Mouse (Mus musculus) hindbrain, embryonic 16.5 days (tissue): ENCODE measurements around the gene Dcaf6. TPM values are rescaled to one million over a fixed set of nuclear protein-coding genes. Genes with fewer than 3 reads are reported as not detected.

Source experiments
- ATAC-seq: fragments of 200-750 bp; cut with Nextera tagmentation; 2 replicates; pipeline ENCODE4 v1.8.0; 2017; ENCODE audit warnings: moderate TSS enrichment, moderate library complexity
- H3K27ac ChIP-seq: fragments of 300-500 bp; sonication (generic); 2 replicates; pipeline ENCODE4 v1.5.1; 2014; ENCODE audit warnings: low read depth, mild to moderate bottlenecking, control low read depth, low read length, moderate library complexity
- H3K27me3 ChIP-seq: fragments of 300-500 bp; sonication (generic); replicated peaks from 2 replicates; pipeline ENCODE4 v1.6.1; 2014; ENCODE audit warnings: low read length; ENCODE audit not compliant: control insufficient read depth, insufficient read depth
- H3K36me3 ChIP-seq: fragments of 300-500 bp; sonication (generic); 2 replicates; pipeline ENCODE4 v1.6.1; 2014; ENCODE audit warnings: mild to moderate bottlenecking, low read length, moderate library complexity, mixed read lengths; ENCODE audit not compliant: control insufficient read depth, insufficient read depth
- H3K4me1 ChIP-seq: fragments of 300-500 bp; sonication (generic); 2 replicates; pipeline ENCODE4 v1.6.1; 2014; ENCODE audit warnings: low read depth, low read length; ENCODE audit not compliant: control insufficient read depth, insufficient read depth
- H3K4me2 ChIP-seq: fragments of 300-500 bp; sonication (generic); 2 replicates; pipeline ENCODE4 v1.6.1; 2014; ENCODE audit warnings: mild to moderate bottlenecking, low read length, control low read depth, moderate library complexity
- H3K4me3 ChIP-seq: fragments of 300-500 bp; sonication (generic); 2 replicates; pipeline ENCODE4 v1.5.1; 2014; ENCODE audit warnings: mild to moderate bottlenecking, low read length, control low read depth, moderate library complexity
- H3K9ac ChIP-seq: fragments of 300-500 bp; sonication (generic); 2 replicates; pipeline ENCODE4 v1.6.1; 2014; ENCODE audit warnings: low read depth, mild to moderate bottlenecking, control low read depth, low read length, moderate library complexity
- H3K9me3 ChIP-seq: fragments of 300-500 bp; sonication (generic); 2 replicates; pipeline ENCODE4 v1.6.1; 2014; ENCODE audit warnings: mild to moderate bottlenecking, low read length, moderate library complexity; ENCODE audit not compliant: control insufficient read depth
- WGBS: fragments of 180-500 bp; shearing (Covaris S2); extraction: QIAGEN DNeasy Blood & Tissue Kit; methylation state at CpG from one replicate; pipeline ENCODE4 v1.1.7; 2014; 5-methylcytosine and 5-hydroxymethylcytosine counted together
- polyA plus RNA-seq: library from polyadenylated mRNA; unstranded; fragments of >200 nt; fragmentation: Nextera tagmentation; extraction: Ambion mirVana; gene quantifications from 2 replicates; pipeline ENCODE4 v1.2.1, GENCODE M21; 2015

Gene Dcaf6
- polyA plus RNA-seq, 1 experiment from 2014 or later: 17.7 TPM

DNA sequence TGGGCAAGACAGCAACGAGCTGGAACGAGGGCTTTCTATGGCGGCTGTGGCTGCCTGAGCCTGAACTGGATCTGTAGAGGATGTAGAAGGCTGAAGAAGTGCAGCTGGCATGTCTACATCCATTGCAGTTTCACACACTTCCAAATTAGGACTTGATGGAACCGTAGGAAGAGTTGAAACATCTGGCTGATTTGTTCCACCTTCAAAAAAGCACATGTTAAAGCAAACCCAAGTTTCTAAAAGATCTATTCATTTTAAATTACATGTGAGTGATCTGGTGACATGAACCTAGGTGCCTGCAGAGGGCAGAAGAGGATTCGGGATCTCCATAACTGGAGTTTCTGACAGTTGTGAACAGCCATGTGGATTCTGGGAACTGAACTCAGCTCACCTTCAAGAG, 71.6 kb downstream of the Dcaf6 start:
- Histone ChIP-seq H3K4me1 (no peaks in the 10 kb centered on the region), H3K36me3 (no peaks in the 10 kb centered on the region; the same call in 1 of the 2 replicates), H3K27me3 (no peaks in the 10 kb centered on the region), H3K4me2 (no peak overlapping the region), H3K4me3 (no peak overlapping the region), H3K27ac (no peak overlapping the region), H3K9me3 (no peaks in the 10 kb centered on the region), H3K9ac (no peak overlapping the region)
- ATAC-seq: no peak
- 81% methylated on average over 5 of the region's 5 CpGs for WGBS

DNA sequence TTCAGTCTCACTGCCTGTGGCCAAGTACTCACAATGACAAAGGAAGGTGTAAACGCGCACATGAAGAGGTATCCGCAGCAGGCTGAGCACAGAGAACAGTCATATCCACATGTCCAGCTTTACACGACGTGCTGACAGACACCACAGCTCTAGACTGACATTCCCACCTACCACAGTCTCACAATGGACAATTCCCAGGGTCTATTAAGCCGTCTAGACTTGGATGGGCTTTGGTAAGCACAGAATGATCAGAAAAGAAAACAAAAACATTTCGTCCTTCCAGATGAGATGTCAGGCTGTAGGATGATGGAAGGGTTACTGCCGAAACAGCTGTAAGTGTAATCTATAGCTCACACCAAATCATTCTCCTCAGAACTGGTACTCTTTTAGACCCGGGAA, 73.8 kb downstream of the Dcaf6 start:
- 85% methylated on average over 9 of the region's 9 CpGs for WGBS
- no peak for ATAC-seq

DNA sequence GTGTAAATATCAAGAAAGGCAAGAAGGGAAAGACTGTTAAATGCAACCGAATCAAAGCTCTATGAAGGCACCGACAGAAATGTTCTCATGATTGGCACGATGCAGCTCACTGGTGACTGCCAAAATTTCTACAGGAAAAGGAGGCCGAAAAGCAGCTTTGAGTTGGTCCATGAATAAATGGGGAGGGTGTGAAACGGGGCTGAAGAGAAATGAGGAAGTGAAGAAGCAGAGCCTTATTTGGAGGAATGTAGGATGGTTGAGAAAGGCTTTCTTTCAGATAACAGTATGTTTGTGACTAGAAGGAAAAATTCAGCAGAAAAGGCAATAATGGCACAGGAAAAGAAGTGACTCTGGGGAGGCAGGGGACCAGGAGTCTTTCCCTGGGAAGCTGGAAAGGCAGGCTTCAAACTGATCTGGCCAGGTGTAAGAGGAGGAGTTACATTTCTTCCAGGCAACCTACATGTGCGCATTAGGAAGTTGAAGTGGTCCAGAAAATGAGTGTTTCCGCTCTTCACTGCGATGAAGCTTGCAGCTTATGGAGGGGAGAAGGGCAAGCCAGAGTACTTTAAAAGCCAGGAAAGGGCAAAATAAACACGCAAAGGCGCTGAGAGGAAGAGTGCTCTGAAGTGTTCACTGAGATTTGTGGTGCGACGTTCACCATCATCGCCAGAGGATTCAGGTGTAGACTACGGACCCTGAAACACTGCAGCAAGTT, 74.3 kb downstream of the Dcaf6 start:
- Histone ChIP-seq H3K4me2 (no peak overlapping the region), H3K27me3 (no peaks in the 10 kb centered on the region), H3K27ac (no peak overlapping the region), H3K4me1 (no peaks in the 10 kb centered on the region), H3K9ac (no peak overlapping the region), H3K36me3 (no peaks in the 10 kb centered on the region; the same call in 1 of the 2 replicates), H3K4me3 (no peak overlapping the region), H3K9me3 (no peaks in the 10 kb centered on the region)
- 94% methylated on average over 14 of the region's 14 CpGs for WGBS
- ATAC-seq: no peak

More for the DNA sequence above, 73.8 kb downstream of the Dcaf6 start:
- Histone ChIP-seq H3K4me3 (no peak overlapping the region), H3K27ac (no peak overlapping the region), H3K9ac (no peak overlapping the region), H3K4me2 (no peak overlapping the region), H3K27me3 (no peaks in the 10 kb centered on the region), H3K9me3 (no peaks in the 10 kb centered on the region), H3K4me1 (no peaks in the 10 kb centered on the region), H3K36me3 (no peaks in the 10 kb centered on the region; the same call in 1 of the 2 replicates)

DNA sequence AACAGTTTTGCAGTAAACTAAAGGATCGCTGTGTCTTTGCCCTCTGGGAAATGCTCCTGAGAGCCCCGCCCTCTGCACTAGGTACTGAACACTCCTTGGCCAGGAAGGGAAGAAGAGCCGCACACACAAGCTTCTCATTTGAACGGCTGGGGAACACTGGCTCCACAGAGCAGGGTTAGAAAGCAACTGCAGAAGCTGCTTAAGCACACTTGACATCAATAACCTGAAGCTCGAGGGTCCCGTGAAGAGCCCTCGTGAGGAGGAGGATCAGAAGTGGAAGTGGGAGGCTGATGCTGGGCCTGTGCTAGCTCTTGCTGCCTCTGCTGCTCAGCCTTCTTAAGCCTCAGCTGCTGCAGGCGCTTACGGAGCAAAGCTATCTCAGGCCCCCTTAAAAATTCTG, 86.4 kb downstream of the Dcaf6 start:
- Histone ChIP-seq H3K27me3 (no peaks in the 10 kb centered on the region), H3K4me1 (no peaks in the 10 kb centered on the region), H3K9me3 (no peaks in the 10 kb centered on the region), H3K4me2 (no peak overlapping the region), H3K9ac (no peak overlapping the region), H3K36me3 (no peaks in the 10 kb centered on the region; the same call in 1 of the 2 replicates), H3K4me3 (no peak overlapping the region), H3K27ac (no peak overlapping the region)
- 78% methylated on average over 9 of the region's 9 CpGs for WGBS
- ATAC-seq: no peak

DNA sequence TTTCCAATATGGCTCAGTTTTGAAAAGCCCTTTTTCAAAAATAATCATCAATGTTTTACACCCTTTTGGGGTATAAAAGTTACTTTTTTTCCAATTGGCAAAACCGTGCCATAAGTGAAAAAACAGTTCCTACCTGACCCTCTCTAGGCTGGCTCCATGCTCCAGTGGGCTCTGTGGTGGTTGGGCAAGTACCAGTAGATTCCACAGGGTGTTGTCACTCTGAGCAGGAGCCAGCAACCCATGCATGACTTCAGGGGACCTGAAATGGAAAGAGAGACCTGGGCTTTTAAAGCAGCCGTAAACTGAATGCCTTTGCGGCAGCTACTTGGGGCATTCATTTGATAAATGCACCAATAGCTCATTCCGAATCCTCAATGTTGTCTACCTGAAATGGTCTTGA, 89.3 kb downstream of the Dcaf6 start:
- H3K9me3 ChIP-seq: no peaks in the 10 kb centered on the region
- H3K4me3 ChIP-seq: no peak overlapping the region
- no peak overlapping the region for H3K9ac ChIP-seq
- H3K27ac ChIP-seq: no peak overlapping the region
- no peak overlapping the region for H3K4me2 ChIP-seq
- no peak for ATAC-seq
- H3K4me1 ChIP-seq: no peaks in the 10 kb centered on the region
- no peaks in the 10 kb centered on the region; the same call in 1 of the 2 replicates for H3K36me3 ChIP-seq
- no peaks in the 10 kb centered on the region for H3K27me3 ChIP-seq
- 88% methylated on average over 4 of the region's 4 CpGs for WGBS

DNA sequence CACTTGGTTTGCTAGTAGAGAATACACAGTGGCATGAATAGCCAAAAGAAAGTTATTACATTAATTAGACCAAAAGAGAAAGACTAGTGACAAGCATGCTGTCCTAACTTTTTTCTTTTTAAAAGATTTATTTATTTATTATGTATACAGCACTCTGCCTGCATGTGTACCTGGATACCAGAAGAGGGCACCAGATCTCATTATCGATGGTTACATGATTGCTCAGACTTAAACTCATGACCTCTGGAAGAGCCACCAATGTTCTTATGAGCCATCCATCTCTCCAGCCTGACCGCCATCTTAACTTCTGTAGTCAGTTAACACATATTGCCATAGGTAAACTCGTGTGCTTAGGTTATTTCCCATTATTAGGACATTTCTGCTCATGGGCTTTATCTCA, 95.2 kb downstream of the Dcaf6 start:
- Histone ChIP-seq H3K36me3 (no peaks in the 10 kb centered on the region), H3K27me3 (no peaks in the 10 kb centered on the region), H3K4me2 (no peak overlapping the region), H3K4me1 (no peaks in the 10 kb centered on the region), H3K27ac (no peak overlapping the region), H3K4me3 (no peak overlapping the region), H3K9ac (no peak overlapping the region), H3K9me3 (no peaks in the 10 kb centered on the region)
- 88% methylated on average over 3 of the region's 3 CpGs for WGBS
- no peak for ATAC-seq

DNA sequence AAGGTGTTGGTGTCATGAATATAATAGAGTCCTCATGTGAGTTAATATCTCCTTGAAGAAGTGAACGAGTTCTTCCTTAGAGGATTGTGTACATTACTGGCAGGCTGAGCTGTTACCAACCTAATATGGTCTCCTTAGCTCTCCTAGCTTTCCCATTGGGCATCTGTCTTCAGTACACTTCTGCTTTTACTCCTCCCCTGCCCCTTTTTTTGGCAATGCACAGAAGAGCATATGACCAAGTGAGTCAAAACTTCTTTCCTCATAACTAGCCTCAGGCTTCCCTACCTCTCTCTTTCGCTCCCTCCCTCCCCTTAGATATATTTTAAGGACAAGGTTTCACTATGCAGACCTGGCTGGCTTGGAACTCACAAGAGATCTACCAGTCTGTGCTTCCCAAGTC, 97.0 kb downstream of the Dcaf6 start:
- 85% methylated on average over 2 of the region's 2 CpGs for WGBS
- no peak overlapping the region for H3K27ac ChIP-seq
- ATAC-seq: no peak
- no peaks in the 10 kb centered on the region for H3K36me3 ChIP-seq
- H3K9me3 ChIP-seq: no peaks in the 10 kb centered on the region
- no peak overlapping the region for H3K9ac ChIP-seq
- no peaks in the 10 kb centered on the region for H3K27me3 ChIP-seq
- no peak overlapping the region for H3K4me3 ChIP-seq
- no peak overlapping the region for H3K4me2 ChIP-seq
- H3K4me1 ChIP-seq: no peaks in the 10 kb centered on the region

DNA sequence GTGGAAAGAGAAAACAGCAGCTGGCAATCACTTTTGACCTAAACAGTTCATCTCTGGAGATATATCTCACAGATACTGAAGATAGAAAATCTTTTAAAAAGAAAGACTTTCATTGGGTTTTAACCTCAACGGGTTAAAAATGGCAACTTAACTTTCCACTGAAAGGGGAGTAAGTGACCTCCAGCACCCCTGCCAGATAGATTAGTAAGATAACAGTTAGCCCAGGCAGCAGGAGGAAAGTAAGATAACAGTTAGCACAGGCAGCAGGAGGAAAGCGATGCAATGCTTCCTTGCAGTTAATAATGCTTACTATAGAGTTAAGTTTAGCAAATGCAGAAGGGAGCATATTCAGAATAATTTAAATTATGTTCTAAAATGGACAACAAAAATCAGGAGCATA, 103.9 kb downstream of the Dcaf6 start:
- H3K4me2 ChIP-seq: no peak overlapping the region
- no peaks in the 10 kb centered on the region for H3K27me3 ChIP-seq
- H3K36me3 ChIP-seq: no peaks in the 10 kb centered on the region
- H3K9me3 ChIP-seq: no peaks in the 10 kb centered on the region
- H3K4me3 ChIP-seq: no peak overlapping the region
- H3K4me1 ChIP-seq: no peaks in the 10 kb centered on the region
- H3K27ac ChIP-seq: no peak overlapping the region
- WGBS: 79% methylated on average over 2 of the region's 2 CpGs
- no peak overlapping the region for H3K9ac ChIP-seq
- no peak for ATAC-seq

DNA sequence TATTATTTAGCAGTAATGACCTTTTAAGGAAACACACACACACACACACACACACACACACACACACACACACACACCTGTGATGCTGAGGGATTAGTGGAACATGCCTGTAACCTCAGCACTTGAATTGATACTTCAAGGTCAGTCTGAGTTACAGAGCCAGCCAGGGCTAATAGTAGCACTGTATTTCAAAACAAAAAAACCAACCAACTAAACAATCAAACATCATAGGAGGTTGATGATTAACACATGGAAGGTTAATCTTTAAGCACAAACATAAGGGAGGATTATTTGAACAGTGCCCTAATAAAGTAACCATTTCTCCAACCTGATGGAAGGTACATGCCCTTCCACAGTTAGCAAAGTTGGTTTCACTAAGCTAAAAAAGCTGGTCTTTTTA, 111.6 kb downstream of the Dcaf6 start:
- H3K27ac ChIP-seq: no peak overlapping the region
- no peaks in the 10 kb centered on the region for H3K27me3 ChIP-seq
- H3K4me2 ChIP-seq: no peak overlapping the region
- peaks cover 7% of the 10 kb centered on the region for H3K36me3 ChIP-seq
- no peak overlapping the region for H3K9ac ChIP-seq
- no peaks in the 10 kb centered on the region for H3K4me1 ChIP-seq
- H3K4me3 ChIP-seq: no peak overlapping the region
- no peaks in the 10 kb centered on the region for H3K9me3 ChIP-seq
- no peak for ATAC-seq
